Mouse (Mus musculus) embryonic fibroblast, embryonic 13.5 days (primary cell): ENCODE results near the gene Hoxb8. TPM values are rescaled to one million over a fixed set of nuclear protein-coding genes. Genes with fewer than 3 reads are reported as not detected.

Experiments
- H3K27ac ChIP-seq: 2 replicates; pipeline ENCODE4 v1.5.1; 2012; ENCODE audit warnings: low read length, control low read depth, inconsistent platforms; ENCODE audit not compliant: insufficient read depth
- H3K4me1 ChIP-seq: 2 replicates; pipeline ENCODE4 v1.6.1; 2011; ENCODE audit warnings: low read length; ENCODE audit not compliant: control insufficient read depth, insufficient read depth
- H3K4me3 ChIP-seq: 2 replicates; pipeline ENCODE4 v1.5.1; 2011; ENCODE audit warnings: mild to moderate bottlenecking, control low read depth, low read length; ENCODE audit not compliant: insufficient read depth
- CTCF ChIP-seq: IDR thresholded peaks from 2 replicates; pipeline ENCODE4 v1.5.1; 2011; ENCODE audit warnings: mild to moderate bottlenecking, control low read depth, low read length, moderate library complexity, borderline replicate concordance; ENCODE audit not compliant: insufficient read depth
- POLR2A ChIP-seq: IDR thresholded peaks from 2 replicates; pipeline ENCODE4 v1.6.1; 2011; ENCODE audit warnings: low read depth, mild to moderate bottlenecking, control low read depth, low read length, moderate library complexity
- polyA plus RNA-seq: library from polyadenylated mRNA; stranded (reverse); fragments of >200 nt; gene quantifications from 2 replicates; pipeline ENCODE4 v1.2.4, GENCODE M21; 2011; ENCODE audit warnings: low read depth; ENCODE audit not compliant: missing spikeins, insufficient read length

Gene Hoxb8
- polyA plus RNA-seq, 1 experiment, result 11.7 TPM

DNA sequence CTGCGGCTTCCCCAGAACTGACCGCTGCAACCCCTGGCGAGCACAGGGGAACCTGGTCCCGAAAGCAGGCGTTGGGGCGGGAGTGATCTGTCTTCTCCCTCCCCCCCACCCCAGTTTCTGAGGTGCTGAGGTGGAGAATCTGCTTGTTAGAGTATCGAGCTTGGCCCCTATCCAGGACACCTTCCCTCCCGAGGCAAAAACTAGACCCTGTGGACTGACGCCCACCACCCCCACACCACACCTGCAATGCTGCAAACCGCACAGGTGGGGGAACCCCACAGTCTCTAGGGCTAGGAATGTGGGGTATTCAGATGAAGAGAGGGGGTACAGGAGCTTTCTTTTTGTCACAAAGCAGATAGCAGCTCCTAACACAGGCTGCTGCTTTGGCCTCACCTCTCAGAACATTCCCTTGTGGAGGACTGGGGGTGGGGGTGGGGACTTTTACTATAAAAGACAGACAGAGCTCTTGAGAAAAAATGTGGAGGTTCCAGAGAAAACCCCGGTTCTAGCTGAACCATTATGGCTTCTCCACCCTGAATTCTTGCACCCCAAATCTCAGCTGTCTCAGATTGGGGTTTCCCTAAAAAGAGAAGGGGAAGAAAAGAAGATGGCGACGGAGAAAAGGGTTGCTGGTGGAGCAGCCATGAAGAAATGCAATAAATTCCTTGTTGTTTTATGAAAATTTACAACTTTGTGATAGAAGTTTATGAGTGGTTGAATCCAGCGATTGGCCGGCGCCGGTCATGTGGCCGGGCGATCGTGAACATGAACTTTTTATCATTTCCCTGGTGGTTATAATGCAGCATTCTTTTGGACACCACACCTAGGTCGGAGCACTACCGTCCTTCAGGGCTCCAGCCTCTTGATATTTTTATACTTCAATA is 10.2 kb downstream of the Hoxb8 start, which contains the start of gene Hoxb6:
Hoxb6 (plus strand) TSS at position 796 of the 884 bp plus-strand sequence.
- TF ChIP-seq CTCF (no peak), POLR2A (peak; percentile 71)
- Histone ChIP-seq H3K27ac (peak within 1 kb of the TSS; percentile 77), H3K4me1 (no peaks in the 10 kb centered on the region), H3K4me3 (peak within 1 kb of the TSS; percentile 58)

DNA sequence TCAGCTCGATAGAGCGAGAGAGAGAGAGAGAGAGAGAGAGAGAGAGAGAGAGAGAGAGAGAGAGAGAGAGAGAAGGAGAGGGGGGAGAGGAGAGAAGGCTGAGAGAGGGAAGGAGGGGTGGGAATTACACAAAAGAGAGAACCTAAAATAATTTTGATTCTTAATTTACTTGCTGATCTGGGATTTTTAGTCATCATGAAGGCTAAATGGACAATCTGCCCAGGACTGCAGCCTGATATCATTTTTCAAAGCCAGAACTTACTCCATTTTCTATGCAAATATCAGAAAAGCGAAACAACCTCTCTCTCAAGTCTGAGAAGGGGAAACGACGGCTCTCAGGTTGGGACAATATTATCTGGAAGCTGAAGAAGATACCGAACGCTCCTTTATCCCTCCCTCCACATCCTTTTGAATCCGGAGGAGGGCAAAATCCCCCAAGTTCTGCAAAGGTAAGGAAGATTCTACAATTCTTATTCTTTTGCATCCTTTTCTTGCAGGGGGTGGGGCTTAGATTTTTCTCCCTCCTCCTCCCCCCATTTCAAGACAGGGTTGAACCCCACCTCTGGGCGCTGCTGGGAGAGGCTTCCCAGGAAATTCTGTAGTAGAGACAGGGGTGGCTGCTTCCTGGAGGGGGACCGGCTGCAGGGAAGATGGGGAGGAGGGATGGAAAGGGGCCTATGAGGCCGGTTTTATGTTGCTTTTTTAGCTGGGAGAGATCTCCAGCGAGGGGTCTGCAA is 11.0 kb downstream of the Hoxb8 start:
- peak overlapping the region; percentile 58 for H3K4me3 ChIP-seq
- no peaks in the 10 kb centered on the region for H3K4me1 ChIP-seq
- TF ChIP-seq POLR2A (peak; percentile 28; the same call in 1 of the 2 replicates), CTCF (no peak)
- peak overlapping the region; percentile 75 for H3K27ac ChIP-seq

DNA sequence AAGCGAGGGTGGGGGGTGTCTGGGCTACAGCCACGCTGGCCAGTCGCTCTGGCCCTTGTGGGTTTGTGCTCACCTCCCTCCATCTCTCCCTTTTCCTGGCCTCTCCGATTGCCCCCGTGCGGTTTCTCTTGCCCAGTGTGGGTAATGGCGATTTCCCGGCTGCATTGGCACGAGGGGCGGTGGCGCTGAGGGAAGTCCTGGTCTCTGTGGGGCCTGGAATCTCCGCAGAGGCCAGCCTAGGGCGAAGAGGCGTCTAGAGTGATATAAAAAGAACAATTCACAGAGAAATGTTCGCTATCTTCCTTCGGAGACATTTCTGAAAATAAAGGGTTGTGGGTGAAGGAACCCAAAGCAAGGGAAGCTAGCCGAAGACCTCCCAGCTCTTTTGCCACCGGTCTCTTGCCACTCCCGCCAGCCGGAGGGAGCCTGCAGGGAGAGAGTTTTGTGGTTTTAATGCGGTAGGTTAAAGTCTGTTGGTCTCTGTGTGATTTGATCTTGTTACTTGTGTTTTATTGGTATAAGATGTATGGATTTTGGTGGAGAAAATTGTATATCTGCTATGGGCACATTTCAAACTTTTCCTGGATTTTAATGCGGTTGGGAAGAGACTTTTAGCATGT is 11.7 kb downstream of the Hoxb8 start:
- Histone ChIP-seq H3K4me1 (no peaks in the 10 kb centered on the region), H3K4me3 (peak overlapping the region; percentile 58), H3K27ac (peak overlapping the region; percentile 75)
- TF ChIP-seq POLR2A, result 0 out of 2 replicates have a peak, but pooled peaks have one; percentile 1
- TF ChIP-seq CTCF, result no peak

DNA sequence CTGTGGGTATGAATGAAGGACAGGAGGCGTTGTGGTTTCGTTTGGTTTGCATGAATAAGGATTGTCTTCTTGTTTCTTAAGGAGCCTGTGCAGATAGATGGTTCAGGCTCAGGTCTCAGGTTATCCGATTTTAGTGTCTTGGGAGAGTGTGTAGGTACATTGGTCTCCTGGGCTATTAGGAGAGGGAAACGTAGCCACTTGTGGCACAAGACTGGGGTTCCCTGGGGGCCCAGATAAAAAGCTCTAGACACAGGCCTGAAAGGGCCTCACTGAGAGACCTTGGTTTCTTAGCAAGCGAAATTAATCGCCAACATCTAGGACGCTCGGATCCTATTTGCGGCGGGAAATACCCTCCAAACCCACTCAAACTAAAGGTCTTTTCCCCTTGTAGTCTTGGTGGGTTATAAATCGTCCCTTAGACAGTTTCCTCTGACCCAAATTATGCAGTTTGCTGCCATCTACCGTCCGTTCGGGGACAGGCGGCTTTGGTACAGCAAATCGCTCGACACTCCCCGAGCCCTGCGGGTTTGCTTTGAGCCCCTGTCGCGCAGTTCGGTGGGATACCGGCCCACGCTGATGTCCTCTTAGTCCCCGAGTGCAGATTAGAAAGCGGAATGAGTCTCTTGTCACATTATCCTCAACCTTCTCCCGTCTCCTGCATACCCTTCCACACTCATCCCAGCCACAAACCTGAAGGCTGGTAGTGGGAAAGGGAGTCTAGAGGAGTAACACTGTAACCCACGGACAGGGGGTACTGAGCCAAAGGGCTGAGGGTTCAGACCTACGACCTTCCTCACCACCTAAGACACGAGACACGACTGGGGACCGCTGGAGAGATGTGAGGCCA is 12.8 kb downstream of the Hoxb8 start:
- no peak; the same call in 1 of the 2 replicates for TF ChIP-seq POLR2A
- TF ChIP-seq CTCF, result peak; percentile 64; the same call in 1 of the 2 replicates
- Histone ChIP-seq H3K27ac (peak overlapping the region; percentile 57), H3K4me3 (peak overlapping the region; percentile 58), H3K4me1 (no peaks in the 10 kb centered on the region)

DNA sequence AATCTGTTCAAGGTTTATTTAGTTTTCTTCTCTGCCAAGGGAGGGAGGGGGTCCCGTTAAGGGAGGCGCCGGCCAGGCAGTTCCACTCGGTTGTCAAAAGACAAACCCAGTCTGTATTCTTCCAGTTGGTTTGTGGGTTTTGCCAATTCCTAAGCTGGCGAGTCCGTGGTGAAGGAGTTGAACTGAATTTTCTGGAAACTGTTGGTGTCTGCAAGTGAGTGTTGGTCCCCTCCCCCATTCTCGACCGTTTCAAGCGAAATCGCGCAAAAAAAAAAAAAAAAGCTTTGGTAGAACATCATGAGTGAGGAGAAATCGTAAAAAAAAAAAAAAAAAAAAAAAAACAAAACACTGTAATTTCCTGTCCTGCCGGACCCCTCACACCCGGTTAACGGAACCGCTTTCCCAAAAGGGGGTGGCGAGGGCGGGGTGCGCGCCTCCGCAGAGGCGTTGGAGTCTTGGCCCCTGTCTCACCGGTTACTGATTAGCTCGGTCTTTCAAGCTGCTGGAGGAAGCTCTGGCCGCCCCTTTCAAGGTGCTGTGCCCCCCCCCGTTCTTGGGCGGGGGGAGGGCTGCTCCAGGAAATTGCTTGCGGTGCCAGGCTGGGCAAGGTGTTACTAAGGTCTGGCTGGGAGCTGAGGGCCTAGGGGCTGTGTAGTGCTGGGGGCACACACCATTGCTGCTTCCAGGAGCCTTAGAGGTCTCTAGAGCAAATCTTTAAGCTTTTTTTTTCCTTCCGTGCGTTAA is 13.6 kb downstream of the Hoxb8 start:
- TF ChIP-seq POLR2A (no peak), CTCF (no peak)
- H3K4me3 ChIP-seq, result peak overlapping the region; percentile 58
- peak overlapping the region; percentile 57; the same call in 1 of the 2 replicates for H3K27ac ChIP-seq
- no peaks in the 10 kb centered on the region for H3K4me1 ChIP-seq

DNA sequence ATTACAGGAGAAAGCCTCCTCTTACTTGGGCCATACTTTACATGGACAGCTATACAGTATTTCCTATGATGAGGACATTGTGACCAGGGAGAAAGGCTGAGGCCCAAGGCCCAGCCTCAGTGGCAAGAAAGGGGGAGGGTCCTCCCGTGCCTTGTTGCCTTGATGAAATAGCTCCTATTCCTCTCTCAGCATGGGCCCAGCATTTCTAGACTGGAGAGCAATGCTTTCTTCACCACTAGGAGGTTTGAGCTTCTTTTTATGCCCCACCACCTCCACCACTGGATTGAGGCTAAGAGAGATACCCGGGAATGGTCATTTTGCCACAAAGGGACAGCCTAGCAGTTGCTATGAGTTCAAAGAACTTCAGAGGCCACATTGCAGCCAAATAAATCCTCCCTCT is 15.3 kb downstream of the Hoxb8 start:
- no peaks in the 10 kb centered on the region for H3K4me1 ChIP-seq
- TF ChIP-seq CTCF, result no peak
- TF ChIP-seq POLR2A, result no peak
- H3K4me3 ChIP-seq, result peak overlapping the region; percentile 58
- peak overlapping the region; percentile 19 for H3K27ac ChIP-seq

DNA sequence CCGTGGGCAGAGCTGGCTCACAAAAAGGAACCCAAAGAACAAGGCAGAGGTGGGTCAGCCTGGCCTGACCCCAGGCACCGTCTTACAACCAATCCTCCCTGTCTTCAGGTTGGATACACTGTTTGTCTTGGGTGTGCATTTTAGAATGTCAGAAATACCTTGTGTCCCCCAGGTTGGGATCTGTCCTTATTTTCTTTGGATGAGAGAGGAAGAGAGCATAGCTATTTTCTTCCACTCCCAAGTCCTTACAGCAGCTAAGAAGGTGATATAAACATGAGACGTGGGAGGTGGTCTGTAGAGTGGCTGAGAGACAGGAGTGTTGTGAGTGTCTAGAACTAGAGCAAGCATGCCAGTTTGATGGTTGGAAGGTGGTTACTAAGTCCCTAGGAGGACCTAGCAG is 15.7 kb downstream of the Hoxb8 start:
- H3K4me3 ChIP-seq, result 0 out of 2 replicates have a peak overlapping the region, but pooled peaks have one; percentile 58
- no peaks in the 10 kb centered on the region for H3K4me1 ChIP-seq
- peak overlapping the region; percentile 19 for H3K27ac ChIP-seq
- TF ChIP-seq POLR2A, result no peak
- no peak for TF ChIP-seq CTCF

DNA sequence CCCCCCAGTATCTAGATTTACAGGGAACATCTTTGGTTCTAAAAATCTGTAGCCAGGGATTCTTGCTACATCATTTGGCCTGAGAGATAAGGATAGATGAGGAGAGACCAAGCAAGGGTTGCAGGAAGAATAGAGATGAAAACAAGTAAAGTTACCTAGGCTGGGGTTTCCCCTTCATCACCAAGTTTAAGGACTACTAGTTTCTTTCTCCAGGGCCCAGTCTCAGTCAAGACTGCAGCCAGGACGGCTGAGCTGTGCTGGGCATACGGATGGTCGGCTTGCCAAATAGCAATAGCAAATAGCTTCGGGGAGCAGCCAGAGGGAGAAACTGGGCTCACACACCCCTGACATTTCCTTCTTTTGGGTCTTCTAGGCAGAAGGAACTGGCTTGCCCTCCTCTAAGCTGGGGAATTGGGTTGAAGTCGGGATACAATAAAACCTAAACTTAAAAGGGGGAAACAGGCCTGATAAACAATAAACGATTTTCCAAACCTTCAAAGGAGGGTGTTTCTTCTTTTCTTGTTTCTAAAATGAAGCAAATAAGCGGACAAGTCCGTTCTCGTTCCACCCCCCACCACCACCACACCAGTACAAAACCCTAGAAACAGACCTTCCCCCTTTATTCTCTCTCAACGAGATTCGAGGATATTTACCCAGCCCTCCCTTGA is 16.4 kb downstream of the Hoxb8 start:
- TF ChIP-seq CTCF (no peak), POLR2A (no peak)
- no peaks in the 10 kb centered on the region for H3K4me1 ChIP-seq
- H3K27ac ChIP-seq, result peak overlapping the region; percentile 8; the same call in 1 of the 2 replicates
- H3K4me3 ChIP-seq, result no peak overlapping the region
